Mouse (Mus musculus) forebrain, embryonic 10.5 days (tissue): ENCODE measurements at regions not wholly inside any gene's neighbourhood (a gene's known extent, or its start where the extent isn't known, plus 50 kb on each side); places are given as distances from the start of the nearest gene placed in this dataset.
A peak's percentile ranks its signal among the peaks of the same experiment; 100 is the strongest.

Experiments used
- DNase-seq: peaks from one replicate; pipeline ENCODE4 v3.0.0-alpha.2; 2017; ENCODE audit warnings: low spot score; ENCODE audit errors: extremely low spot score
- H3K27ac ChIP-seq: fragments of 300-500 bp; sonication (generic); 2 replicates; pipeline ENCODE4 v1.5.1; 2016; ENCODE audit warnings: mild to moderate bottlenecking
- H3K27me3 ChIP-seq: fragments of 300-500 bp; sonication (generic); 2 replicates; pipeline ENCODE4 v1.6.1; 2016; ENCODE audit warnings: mild to moderate bottlenecking; ENCODE audit not compliant: poor library complexity, severe bottlenecking
- H3K36me3 ChIP-seq: fragments of 300-500 bp; sonication (generic); replicated peaks from 2 replicates; pipeline ENCODE4 v1.6.1; 2016; ENCODE audit warnings: mild to moderate bottlenecking, moderate library complexity
- H3K4me1 ChIP-seq: fragments of 300-500 bp; sonication (generic); 2 replicates; pipeline ENCODE4 v1.6.1; 2016
- H3K4me3 ChIP-seq: fragments of 300-500 bp; sonication (generic); 2 replicates; pipeline ENCODE4 v1.5.1; 2016; ENCODE audit warnings: mild to moderate bottlenecking, moderate library complexity
- H3K9me3 ChIP-seq: fragments of 300-500 bp; sonication (generic); 2 replicates; pipeline ENCODE4 v1.6.1; 2016; ENCODE audit warnings: mild to moderate bottlenecking, moderate library complexity
- WGBS: fragments of 180-500 bp; shearing (Covaris S2); methylation state at CpG from one replicate; pipeline ENCODE4 v1.1.7; 2016; 5-methylcytosine and 5-hydroxymethylcytosine counted together

DNA sequence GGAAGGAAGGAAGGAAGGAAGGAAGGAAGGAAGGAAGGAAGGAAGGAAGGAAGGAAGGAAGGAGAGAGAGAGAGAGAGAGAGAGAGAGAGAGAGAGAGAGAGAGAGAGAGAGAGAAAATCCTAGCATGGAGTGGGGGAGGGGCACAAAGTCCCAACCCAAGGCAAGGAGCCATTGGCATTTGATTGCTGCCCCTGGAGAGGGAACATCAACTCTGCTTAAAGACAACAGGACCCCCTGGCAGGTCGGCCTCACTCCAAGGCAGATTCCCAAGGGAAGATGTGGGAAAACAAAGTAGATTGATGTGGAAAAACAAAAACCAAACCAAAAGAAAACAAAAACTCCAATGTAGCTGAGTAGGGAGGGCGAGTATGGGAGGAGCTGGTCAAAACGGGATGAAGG lies 49.9 kb upstream of the Fzd10 start:
- no peak for DNase-seq
- Histone ChIP-seq H3K36me3 (no peaks in the 10 kb centered on the region), H3K27me3 (peaks cover 86% of the 10 kb centered on the region), H3K9me3 (no peaks in the 10 kb centered on the region; the same call in 1 of the 2 replicates), H3K4me3 (no peak overlapping the region), H3K4me1 (peaks cover 28% of the 10 kb centered on the region), H3K27ac (no peak overlapping the region)
- WGBS, result 12% methylated on average over 3 of the region's 3 CpGs

DNA sequence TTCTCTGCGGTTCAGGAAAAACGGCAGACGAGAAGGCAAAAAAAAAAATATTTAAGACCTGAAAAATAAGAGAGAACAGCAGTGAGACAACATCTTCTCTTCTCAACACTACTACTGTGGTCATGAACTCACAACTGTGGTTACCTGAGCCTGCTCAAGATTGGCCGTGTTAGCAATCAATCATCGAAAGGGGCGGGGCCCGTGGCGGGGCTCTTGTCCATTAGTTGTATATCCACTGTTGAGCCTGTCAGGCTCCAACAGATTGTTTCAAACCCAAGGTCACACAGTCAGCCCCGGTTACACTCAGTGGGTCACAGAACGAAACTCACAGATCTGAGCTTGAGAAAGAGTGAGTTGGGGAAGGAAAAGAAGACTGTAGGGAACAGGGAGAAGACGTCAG lies 50.8 kb upstream of the Fzd10 start:
- DNase-seq, result no peak
- Histone ChIP-seq H3K27ac (no peak overlapping the region), H3K36me3 (no peaks in the 10 kb centered on the region), H3K4me1 (peaks cover 28% of the 10 kb centered on the region), H3K27me3 (peaks cover 90% of the 10 kb centered on the region), H3K4me3 (no peak overlapping the region), H3K9me3 (no peaks in the 10 kb centered on the region; the same call in 1 of the 2 replicates)
- WGBS, result 91% methylated on average over 11 of the region's 11 CpGs

DNA sequence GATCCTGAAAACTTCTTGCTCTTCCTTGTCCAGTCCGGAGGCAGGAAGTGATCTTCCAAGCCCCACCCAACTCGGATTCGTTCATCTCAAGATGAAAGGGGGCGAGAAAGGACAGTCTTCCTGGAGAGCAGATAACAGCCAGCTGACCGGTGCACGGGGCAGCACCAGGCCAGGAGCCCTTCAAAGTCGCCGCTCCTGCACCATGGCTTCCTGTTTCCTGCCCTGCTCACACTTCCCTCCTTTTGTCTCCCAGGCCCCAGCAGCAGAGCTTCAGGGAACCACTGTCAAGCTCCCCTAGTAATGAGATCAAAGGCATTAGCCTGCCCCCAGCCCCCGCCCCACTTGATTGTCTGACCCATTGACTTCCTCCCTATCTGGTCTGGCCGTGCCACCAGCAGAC lies 58.6 kb upstream of the Fzd10 start:
- H3K4me1 ChIP-seq, result peaks cover 26% of the 10 kb centered on the region
- no peaks in the 10 kb centered on the region for H3K9me3 ChIP-seq
- H3K36me3 ChIP-seq, result no peaks in the 10 kb centered on the region
- peak overlapping the region; percentile 69; the same call in 1 of the 2 replicates for H3K27ac ChIP-seq
- H3K27me3 ChIP-seq, result peaks cover 84% of the 10 kb centered on the region
- 29% methylated on average over 10 of the region's 10 CpGs for WGBS
- 0 out of 2 replicates have a peak overlapping the region, but pooled peaks have one; percentile 5 for H3K4me3 ChIP-seq
- peak; percentile 23 for DNase-seq

DNA sequence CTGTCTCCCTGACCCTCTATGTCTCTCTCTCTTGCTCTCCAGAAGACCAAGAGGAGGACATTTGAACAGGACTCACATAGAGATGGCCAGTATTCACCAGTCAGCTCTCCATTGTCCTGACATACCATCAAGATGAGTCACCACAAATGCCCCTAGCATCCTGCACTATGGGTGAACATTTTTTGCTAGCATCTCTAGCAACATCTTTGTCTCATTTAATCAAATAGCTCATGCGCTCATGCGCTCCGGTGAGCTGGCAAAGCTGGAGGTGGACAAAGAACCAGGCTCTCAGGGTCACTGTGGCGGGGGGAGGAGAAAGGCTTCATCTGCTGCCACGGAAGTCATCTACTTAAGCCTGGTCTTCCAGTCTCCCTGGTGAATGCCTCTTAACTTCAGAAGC lies 62.0 kb upstream of the Fzd10 start:
- H3K4me1 ChIP-seq, result peaks cover 39% of the 10 kb centered on the region
- 52% methylated on average over 5 of the region's 5 CpGs for WGBS
- DNase-seq, result no peak
- H3K27me3 ChIP-seq, result peaks cover 72% of the 10 kb centered on the region
- peak overlapping the region; percentile 60 for H3K27ac ChIP-seq
- H3K9me3 ChIP-seq, result no peaks in the 10 kb centered on the region
- no peak overlapping the region for H3K4me3 ChIP-seq
- H3K36me3 ChIP-seq, result no peaks in the 10 kb centered on the region

DNA sequence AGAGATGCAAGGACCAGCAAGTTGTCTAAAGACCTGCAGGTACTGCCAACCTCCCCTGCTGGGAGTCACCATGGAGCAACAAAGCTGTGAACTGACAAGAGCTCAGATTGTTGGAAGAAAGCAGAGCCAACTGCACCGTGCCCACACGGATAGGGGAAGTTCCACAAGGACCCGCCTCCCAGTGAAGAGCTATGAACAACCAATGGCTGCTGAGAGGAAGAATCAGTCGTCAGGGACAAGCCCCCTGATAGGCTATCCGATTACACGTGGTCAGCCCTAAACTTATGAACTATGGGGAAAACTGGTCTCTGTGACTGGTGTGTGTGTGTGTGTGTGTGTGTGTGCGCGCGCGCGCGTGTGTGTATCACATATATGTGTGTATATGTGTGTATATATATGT lies 63.4 kb upstream of the Fzd10 start:
- H3K27ac ChIP-seq, result peak overlapping the region; percentile 12; the same call in 1 of the 2 replicates
- H3K4me1 ChIP-seq, result peaks cover 38% of the 10 kb centered on the region
- peaks cover 58% of the 10 kb centered on the region for H3K27me3 ChIP-seq
- H3K4me3 ChIP-seq, result peak overlapping the region; percentile 21; the same call in 1 of the 2 replicates
- 58% methylated on average over 12 of the region's 12 CpGs for WGBS
- H3K9me3 ChIP-seq, result no peaks in the 10 kb centered on the region
- DNase-seq, result no peak
- no peaks in the 10 kb centered on the region for H3K36me3 ChIP-seq

DNA sequence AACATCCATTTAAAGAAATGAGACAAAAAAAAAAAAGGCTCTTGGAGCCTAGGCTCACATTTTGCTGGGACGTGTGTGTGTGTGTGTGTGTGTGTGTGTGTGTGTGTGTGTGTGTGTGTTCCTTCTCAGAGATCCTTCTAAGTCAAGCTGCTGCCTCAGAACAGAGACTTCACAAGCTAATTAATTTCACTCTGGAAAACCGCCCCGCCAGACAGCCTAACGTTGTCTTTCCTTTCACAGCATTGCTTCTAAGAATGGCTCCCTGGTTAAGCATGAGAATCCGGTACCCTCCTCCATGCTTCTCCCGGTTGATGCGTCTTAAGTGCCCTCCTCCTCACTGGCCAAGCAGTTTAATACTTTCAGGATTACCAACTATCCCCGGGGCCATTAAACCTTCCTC lies 64.3 kb upstream of the Fzd10 start:
- no peaks in the 10 kb centered on the region for H3K9me3 ChIP-seq
- H3K27ac ChIP-seq, result peak overlapping the region; percentile 12; the same call in 1 of the 2 replicates
- no peak for DNase-seq
- peaks cover 29% of the 10 kb centered on the region for H3K4me1 ChIP-seq
- 31% methylated on average over 8 of the region's 8 CpGs for WGBS
- H3K27me3 ChIP-seq, result peaks cover 52% of the 10 kb centered on the region
- no peaks in the 10 kb centered on the region for H3K36me3 ChIP-seq
- H3K4me3 ChIP-seq, result peak overlapping the region; percentile 21; the same call in 1 of the 2 replicates

DNA sequence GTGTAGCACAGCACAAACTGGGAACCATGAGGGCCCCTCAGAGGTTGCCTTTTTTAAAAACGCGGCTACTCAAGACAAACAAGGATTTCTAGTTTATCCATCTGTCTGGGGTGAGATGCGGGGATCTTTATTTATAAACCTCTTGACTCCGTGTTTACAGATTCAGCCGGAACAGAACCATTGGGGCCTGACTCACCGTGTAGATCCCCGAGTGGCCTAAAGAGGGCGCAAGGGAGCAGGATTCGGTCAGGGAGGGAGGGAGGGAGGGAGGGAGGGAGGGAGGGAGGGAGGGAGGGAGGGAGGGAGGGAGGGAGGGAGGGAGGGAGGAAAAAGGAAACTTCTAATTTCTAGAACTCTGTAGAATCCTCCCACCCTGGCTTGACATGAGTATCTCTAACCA lies 73.4 kb upstream of the Fzd10 start:
- Histone ChIP-seq H3K27ac (no peak overlapping the region), H3K36me3 (no peaks in the 10 kb centered on the region), H3K4me1 (peaks cover 18% of the 10 kb centered on the region), H3K4me3 (no peak overlapping the region), H3K9me3 (no peaks in the 10 kb centered on the region), H3K27me3 (peaks cover 72% of the 10 kb centered on the region)
- no peak for DNase-seq
- WGBS, result 38% methylated on average over 7 of the region's 9 CpGs

DNA sequence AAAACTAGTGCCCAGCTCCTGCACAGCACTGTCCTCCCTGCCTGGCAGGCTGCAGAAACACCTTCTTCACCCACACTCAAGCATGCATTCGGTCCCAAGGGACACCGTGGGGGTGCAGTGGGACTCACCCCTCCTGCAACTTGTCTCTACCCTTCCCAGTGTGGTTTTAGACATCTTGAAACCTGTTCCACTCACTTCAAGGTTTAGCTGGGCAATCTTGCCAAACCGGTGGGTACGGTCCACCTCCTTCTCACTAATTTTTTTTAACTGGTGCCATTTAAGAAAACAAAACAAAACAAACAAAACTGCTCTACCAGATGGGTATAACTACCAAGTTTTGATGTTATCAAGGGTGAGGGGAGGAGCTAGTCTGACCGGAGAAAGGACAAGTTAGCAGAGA lies 74.2 kb upstream of the Fzd10 start:
- Histone ChIP-seq H3K4me3 (no peak overlapping the region), H3K36me3 (no peaks in the 10 kb centered on the region), H3K27me3 (peaks cover 75% of the 10 kb centered on the region), H3K27ac (no peak overlapping the region), H3K9me3 (no peaks in the 10 kb centered on the region), H3K4me1 (peaks cover 18% of the 10 kb centered on the region)
- WGBS, result 80% methylated on average over 5 of the region's 5 CpGs
- no peak for DNase-seq

DNA sequence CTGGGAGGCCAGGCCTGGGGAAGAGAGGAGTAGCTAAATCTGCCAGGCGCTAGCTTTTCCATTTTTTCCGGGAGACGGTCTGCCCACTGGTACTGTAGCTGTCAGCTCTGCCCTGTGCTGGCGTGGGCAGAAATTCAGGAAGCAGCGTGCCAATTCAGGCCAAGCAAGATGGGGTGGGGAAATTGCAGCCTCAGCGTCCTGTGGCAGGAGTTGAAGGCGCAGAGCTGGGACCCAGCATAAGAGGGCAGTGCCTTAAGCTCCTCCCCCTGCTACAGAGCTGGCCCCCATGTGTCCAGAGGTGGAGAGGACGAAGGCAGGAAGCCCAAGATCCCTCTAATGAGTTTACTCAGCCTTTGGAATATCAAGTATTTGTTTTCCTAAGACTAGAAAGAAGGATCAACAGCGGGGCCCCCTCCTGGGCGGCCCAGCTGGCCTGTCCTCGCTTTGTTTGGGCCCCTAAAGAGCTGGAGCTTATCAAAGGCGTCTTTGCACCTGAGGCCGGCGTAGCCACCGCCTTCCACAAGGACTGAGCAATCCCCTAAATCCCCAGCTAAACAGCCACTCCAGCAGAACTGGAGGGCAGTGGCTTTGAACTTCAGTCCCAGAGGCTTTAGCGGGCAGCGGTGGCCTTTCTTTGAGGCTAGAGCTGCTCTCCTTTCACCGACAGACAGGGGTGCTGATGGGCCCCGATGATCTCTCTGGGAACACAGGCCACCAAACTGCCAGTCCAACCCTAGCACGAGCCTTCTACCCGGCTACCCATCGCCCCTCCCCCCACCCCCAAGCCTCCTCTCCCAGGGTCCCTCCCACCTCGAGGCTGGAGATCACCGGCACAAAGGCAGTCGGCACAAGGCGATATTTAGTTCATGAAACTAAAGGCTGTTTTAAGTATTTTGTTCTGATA lies 76.0 kb upstream of the Fzd10 start:
- WGBS, result 6% methylated on average over 26 of the region's 26 CpGs
- no peak overlapping the region; the same call in 1 of the 2 replicates for H3K4me3 ChIP-seq
- H3K36me3 ChIP-seq, result no peaks in the 10 kb centered on the region
- peaks cover 18% of the 10 kb centered on the region for H3K4me1 ChIP-seq
- peak overlapping the region; percentile 56 for H3K27ac ChIP-seq
- DNase-seq, result peak; percentile 17
- H3K27me3 ChIP-seq, result peaks cover 87% of the 10 kb centered on the region
- H3K9me3 ChIP-seq, result no peaks in the 10 kb centered on the region

DNA sequence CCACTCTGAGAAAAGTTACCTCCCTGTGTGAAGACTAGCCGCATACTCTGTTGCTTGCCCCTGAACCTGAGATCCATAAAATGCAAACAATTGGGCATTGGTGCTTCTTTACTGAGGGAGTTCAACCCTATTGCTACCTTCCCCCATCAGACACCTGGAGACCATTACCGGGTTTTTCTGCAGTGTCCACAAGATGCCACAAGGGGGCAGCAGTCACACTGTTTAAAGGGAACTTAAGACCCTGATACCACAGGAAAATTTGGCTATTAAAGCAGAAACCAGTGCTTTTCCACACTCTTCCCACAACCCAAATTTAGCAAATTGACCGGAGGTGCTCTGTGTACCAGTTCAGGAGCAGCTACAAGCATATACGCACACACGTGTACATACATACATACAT lies 78.0 kb upstream of the Fzd10 start:
- H3K27ac ChIP-seq, result no peak overlapping the region
- H3K4me3 ChIP-seq, result no peak overlapping the region
- H3K36me3 ChIP-seq, result no peaks in the 10 kb centered on the region
- peaks cover 18% of the 10 kb centered on the region for H3K4me1 ChIP-seq
- WGBS, result 42% methylated on average over 5 of the region's 5 CpGs
- peak; percentile 73 for DNase-seq
- H3K9me3 ChIP-seq, result no peaks in the 10 kb centered on the region
- H3K27me3 ChIP-seq, result peaks cover 96% of the 10 kb centered on the region

DNA sequence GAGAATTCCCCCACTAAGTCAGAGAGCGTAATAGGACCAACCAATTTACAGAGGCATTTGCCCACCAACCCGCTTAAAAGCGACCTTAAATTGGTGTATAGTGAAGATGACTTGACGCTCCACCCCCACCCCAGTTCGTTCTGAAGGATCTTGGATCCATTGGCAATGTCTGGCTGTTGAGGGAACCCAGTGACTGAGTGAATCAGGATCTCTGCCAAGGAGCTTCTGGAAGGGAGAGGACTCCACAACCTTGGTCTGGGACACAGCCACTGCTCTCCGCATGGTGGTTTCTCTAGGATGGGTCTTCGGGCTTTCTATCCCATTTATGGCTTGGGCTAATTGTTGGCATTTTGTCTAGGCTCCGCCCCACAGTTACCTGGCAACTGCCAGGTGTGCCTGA lies 83.3 kb upstream of the Fzd10 start:
- no peaks in the 10 kb centered on the region for H3K4me1 ChIP-seq
- peaks cover 61% of the 10 kb centered on the region for H3K27me3 ChIP-seq

DNA sequence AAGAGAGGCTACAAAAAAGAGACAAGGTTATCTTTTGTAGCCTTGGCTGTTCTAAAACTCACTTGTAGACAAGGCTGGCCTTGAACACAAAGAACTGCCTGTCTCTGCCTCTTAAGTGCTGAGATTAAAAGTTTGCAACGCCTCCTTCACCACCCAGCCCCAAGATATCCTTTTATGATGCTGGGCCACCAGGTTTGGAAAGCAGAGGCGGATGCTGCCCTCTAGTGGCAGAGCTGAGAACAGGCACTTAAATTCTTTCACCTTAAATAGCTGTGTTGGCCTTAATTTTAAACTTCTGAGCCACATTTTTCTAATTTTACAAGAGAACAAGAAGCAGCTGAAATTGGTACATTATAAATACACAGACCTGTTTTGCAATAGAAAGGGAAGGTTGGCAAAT lies 82.5 kb upstream of the Tmem132d start:
- WGBS, result 0% methylated on average over 2 of the region's 2 CpGs

More for the DNA sequence above, 83.3 kb upstream of the Fzd10 start:
- Histone ChIP-seq H3K27ac (no peak overlapping the region), H3K36me3 (no peaks in the 10 kb centered on the region), H3K9me3 (no peaks in the 10 kb centered on the region), H3K4me3 (no peak overlapping the region)
- no peak for DNase-seq
- WGBS, result 59% methylated on average over 8 of the region's 8 CpGs

DNA sequence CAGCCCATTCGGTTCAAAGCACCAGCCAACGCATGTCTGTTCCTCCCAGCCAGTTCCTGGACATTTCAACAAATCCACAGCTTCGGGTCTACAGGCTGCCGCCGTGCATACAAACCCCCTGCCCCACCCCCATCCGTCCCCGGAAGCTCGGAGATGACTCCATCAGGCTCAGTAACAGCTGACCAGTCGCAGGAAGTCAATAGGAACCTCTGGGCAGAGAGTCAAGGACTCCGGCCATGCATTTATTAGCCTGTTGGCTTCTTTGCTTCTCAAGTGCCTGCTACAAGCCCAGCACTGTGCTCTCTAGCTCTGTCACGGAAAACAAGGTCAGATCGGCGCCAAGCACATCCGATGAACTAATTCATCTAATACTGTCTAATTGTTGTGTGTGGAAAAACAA lies 80.4 kb upstream of the Tmem132d start:
- Histone ChIP-seq H3K27me3 (peaks cover 23% of the 10 kb centered on the region), H3K36me3 (no peaks in the 10 kb centered on the region), H3K4me1 (no peaks in the 10 kb centered on the region), H3K27ac (no peak overlapping the region), H3K9me3 (peaks cover 5% of the 10 kb centered on the region; the same call in 1 of the 2 replicates), H3K4me3 (no peak overlapping the region)
- WGBS, result 87% methylated on average over 14 of the region's 14 CpGs
- DNase-seq, result no peak

More for the DNA sequence above, 82.5 kb upstream of the Tmem132d start:
- peaks cover 44% of the 10 kb centered on the region for H3K27me3 ChIP-seq
- no peak overlapping the region for H3K27ac ChIP-seq
- H3K4me1 ChIP-seq, result no peaks in the 10 kb centered on the region
- peak; percentile 34 for DNase-seq
- no peaks in the 10 kb centered on the region for H3K9me3 ChIP-seq
- H3K36me3 ChIP-seq, result no peaks in the 10 kb centered on the region
- no peak overlapping the region for H3K4me3 ChIP-seq
